16 mouse cellular contexts compared by ENCODE assay signal in genomic region chr2:43217119-43217518, GRCm38 (mm10).
"Had no signal": no experiment of that assay in that cellular context is flagged by ENCODE, and none has a peak within 500 bp of the region (broad histone marks: within the 10 kb centered on the region; RNA-seq: fewer than 3 reads in every experiment).

No protein-coding gene starts in this region.

- H3K27me3 ChIP-seq: lung, embryonic 15.5 days; megakaryocyte, embryonic 14.5 days; midbrain, embryonic 13.5 days; midbrain, embryonic 15.5 days; neural tube, embryonic 12.5 days had no signal

- H3K4me1 ChIP-seq: lung, embryonic 15.5 days; megakaryocyte, embryonic 14.5 days; midbrain, embryonic 13.5 days; midbrain, embryonic 15.5 days; neural tube, embryonic 12.5 days had no signal

- ATAC-seq: lung, postnatal 0 days; midbrain, embryonic 13.5 days; midbrain, embryonic 15.5 days had no signal

- H3K36me3 ChIP-seq: lung, embryonic 15.5 days; midbrain, embryonic 13.5 days; midbrain, embryonic 15.5 days; neural tube, embryonic 12.5 days had no signal

- H3K27ac ChIP-seq: lung, embryonic 15.5 days; macrophage; midbrain, embryonic 13.5 days; midbrain, embryonic 15.5 days; neural tube, embryonic 12.5 days had no signal

- DNase-seq: lung, adult 2 months; lung, postnatal 14 days; lung, postnatal 36 days; right cerebral cortex, postnatal 14 days; spleen, adult 18-20 months; thymus, adult 18-20 months; thymus, postnatal 14 days; thymus, postnatal 36 days had no signal

- H3K9ac ChIP-seq: lung, embryonic 15.5 days; midbrain, embryonic 13.5 days; midbrain, embryonic 15.5 days; neural tube, embryonic 12.5 days had no signal

- H3K4me3 ChIP-seq: lung, embryonic 15.5 days; megakaryocyte, embryonic 14.5 days; midbrain, embryonic 13.5 days; midbrain, embryonic 15.5 days; neural tube, embryonic 12.5 days had no signal

- H3K4me2 ChIP-seq: lung, embryonic 15.5 days; midbrain, embryonic 11.5 days; midbrain, embryonic 13.5 days; midbrain, embryonic 15.5 days; neural tube, embryonic 12.5 days had no signal

- H3K9me3 ChIP-seq: lung, embryonic 15.5 days; megakaryocyte, embryonic 14.5 days; midbrain, embryonic 13.5 days; midbrain, embryonic 15.5 days; neural tube, embryonic 12.5 days had no signal
